Mouse (Mus musculus) bone marrow macrophage, adult 2 months (primary cell): ENCODE measurements at regions not wholly inside any gene's neighbourhood (a gene's known extent, or its start where the extent isn't known, plus 50 kb on each side); places are given as distances from the start of the nearest gene placed in this dataset.

Source experiments
- CTCF ChIP-seq: IDR thresholded peaks from 2 replicates; pipeline ENCODE4 v1.5.1; 2012; ENCODE audit warnings: low read depth, mild to moderate bottlenecking, low read length, moderate library complexity
- POLR2A ChIP-seq: IDR thresholded peaks from 2 replicates; pipeline ENCODE4 v1.6.1; 2012; ENCODE audit warnings: mild to moderate bottlenecking, low read depth, low read length, borderline replicate concordance

DNA sequence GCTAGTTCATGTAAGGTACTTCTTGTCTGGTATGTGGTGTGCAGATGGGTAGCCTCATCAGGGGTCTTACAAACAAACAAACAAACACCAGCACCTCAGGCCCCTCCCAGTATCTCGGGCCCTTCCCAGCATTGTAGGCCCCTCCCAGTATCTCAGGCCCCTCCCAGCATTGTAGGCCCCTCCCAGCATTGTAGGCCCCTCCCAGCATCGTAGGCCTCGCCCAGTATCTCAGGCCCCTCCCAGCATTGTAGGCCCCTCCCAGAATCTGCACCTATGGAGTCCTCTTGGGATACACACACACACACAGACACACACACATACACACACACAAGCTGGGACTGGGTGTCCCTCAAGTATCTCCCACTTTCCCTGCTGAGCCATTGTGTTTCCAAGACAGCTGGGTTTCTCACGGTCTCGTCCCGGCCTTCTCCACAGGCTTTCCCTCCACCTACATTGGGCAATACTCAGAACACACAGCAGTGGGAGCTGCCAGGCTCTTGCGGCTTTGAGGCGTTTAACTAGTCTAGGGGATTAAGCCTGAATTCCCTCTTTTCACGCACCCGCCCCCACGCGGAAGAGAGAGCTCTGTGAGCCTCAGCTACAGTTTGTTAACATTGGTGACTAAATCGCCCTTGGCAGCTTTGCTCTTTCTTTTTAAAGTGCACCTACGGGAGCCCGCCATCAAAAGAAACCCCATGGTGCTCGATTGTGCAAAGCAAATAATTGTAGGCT, 121.4 kb upstream of the Kcng1 start:
- no peak for TF ChIP-seq POLR2A
- TF ChIP-seq CTCF, result no peak
